Mouse (Mus musculus): ENCODE measurements around the gene Drd5. TPM values are rescaled to one million over a fixed set of nuclear protein-coding genes. Genes with fewer than 3 reads are reported as not detected.

The Drd5 gene
- polyA plus RNA-seq, 1 experiment from 2014 or later = not detected

GRCm38 (mm10) chr5:38364396-38364795 lies 45.2 kb downstream of the Drd5 start:
- no peak for ATAC-seq (ENCODE audit: insufficient read depth, low FRiP score, low read depth)
- H3K9me3 ChIP-seq = no peaks in the 10 kb centered on the region
- no peaks in the 10 kb centered on the region for H3K36me3 ChIP-seq
- WGBS = 79% methylated on average over 5 of the region's 5 CpGs
- H3K4me1 ChIP-seq = 0 out of 2 replicates have a peak, but pooled peaks cover 7% of the 10 kb centered on the region
- H3K9ac ChIP-seq = no peak overlapping the region
- H3K4me2 ChIP-seq = no peak overlapping the region
- H3K27me3 ChIP-seq (replicated peaks) = no peaks in the 10 kb centered on the region
- H3K4me3 ChIP-seq (replicated peaks) = no peak overlapping the region
- no peak overlapping the region for H3K27ac ChIP-seq

DNA sequence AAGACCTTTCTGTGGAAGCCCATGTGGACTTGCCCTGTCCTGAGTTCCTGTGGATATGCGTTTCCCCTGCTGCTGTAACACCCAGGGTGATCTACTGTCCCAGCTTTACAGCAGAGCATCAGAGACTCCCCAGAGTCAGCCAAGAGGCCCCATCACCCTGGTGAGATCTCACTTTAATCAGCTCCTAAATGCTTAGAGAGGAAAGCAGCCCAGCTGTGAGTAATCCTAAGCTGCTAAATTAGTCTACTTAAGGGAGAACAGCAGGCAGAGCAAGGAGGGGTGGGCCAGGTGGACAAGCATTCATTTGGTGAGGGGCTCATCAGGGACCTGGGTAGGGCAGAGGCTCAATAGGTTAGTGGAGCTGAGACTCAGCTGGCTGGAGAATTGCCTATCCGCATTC lies 46.4 kb downstream of the Drd5 start:
- H3K27me3 ChIP-seq (replicated peaks) = no peaks in the 10 kb centered on the region
- no peaks in the 10 kb centered on the region for H3K9me3 ChIP-seq
- no peak for ATAC-seq (ENCODE audit: insufficient read depth, low FRiP score, low read depth)
- H3K4me3 ChIP-seq (replicated peaks) = no peak overlapping the region
- 0 out of 2 replicates have a peak, but pooled peaks cover 7% of the 10 kb centered on the region for H3K4me1 ChIP-seq
- WGBS = 51% methylated on average over 2 of the region's 2 CpGs
- H3K4me2 ChIP-seq = no peak overlapping the region
- no peak overlapping the region for H3K9ac ChIP-seq
- H3K27ac ChIP-seq = no peak overlapping the region
- no peaks in the 10 kb centered on the region for H3K36me3 ChIP-seq

GRCm38 (mm10) chr5:38366650-38367470 lies 47.7 kb downstream of the Drd5 start:
- no peaks in the 10 kb centered on the region for H3K9me3 ChIP-seq
- H3K4me2 ChIP-seq = peak overlapping the region; percentile 48
- no peaks in the 10 kb centered on the region for H3K27me3 ChIP-seq (replicated peaks)
- WGBS = 7% methylated on average over 18 of the region's 18 CpGs
- peak overlapping the region; percentile 29 for H3K4me3 ChIP-seq (replicated peaks)
- no peak overlapping the region for H3K9ac ChIP-seq
- H3K36me3 ChIP-seq = no peaks in the 10 kb centered on the region
- H3K27ac ChIP-seq = no peak overlapping the region
- H3K4me1 ChIP-seq = 0 out of 2 replicates have a peak, but pooled peaks cover 7% of the 10 kb centered on the region
- peak; percentile 50; the same call in 1 of the 2 replicates for ATAC-seq (ENCODE audit: insufficient read depth, low FRiP score, low read depth)

DNA sequence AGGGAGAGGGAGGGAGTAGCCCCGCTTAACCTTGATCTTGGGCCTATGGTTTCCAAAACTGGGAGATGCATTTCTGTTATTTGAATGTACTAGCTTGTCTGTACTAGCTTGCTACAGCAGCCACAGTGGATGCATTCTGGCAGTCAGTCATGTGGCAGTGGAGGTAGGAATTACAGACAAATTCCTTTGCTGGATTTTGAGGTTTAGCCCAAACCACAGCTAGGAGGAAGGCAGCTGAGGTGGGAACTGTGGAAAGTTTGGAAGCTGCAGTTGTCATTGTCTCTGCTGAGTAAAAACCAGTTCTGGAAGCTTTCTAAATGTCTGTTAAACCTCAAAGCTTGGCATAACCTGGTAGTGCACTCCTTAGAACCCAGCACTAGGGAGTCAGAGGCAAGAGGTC lies 52.1 kb downstream of the Drd5 start:
- Histone ChIP-seq H3K4me3 (replicated peaks) (no peak overlapping the region), H3K9me3 (no peaks in the 10 kb centered on the region), H3K27ac (no peak overlapping the region), H3K4me2 (no peak overlapping the region), H3K4me1 (0 out of 2 replicates have a peak, but pooled peaks cover 4% of the 10 kb centered on the region), H3K36me3 (no peaks in the 10 kb centered on the region), H3K9ac (no peak overlapping the region), H3K27me3 (replicated peaks) (no peaks in the 10 kb centered on the region)
- 64% methylated on average over 1 of the region's 1 CpGs for WGBS
- no peak for ATAC-seq (ENCODE audit: insufficient read depth, low FRiP score, low read depth)

Other genes starting within 250 kb of the Drd5 start
- gene Nsg1, start 159.5 kb upstream of the Drd5 start, polyA plus RNA-seq (2015; fragmentation: Nextera tagmentation; extraction: Ambion mirVana) = 55.4 and 65.7 TPM in 2 replicates
- 12.0 and 12.5 TPM in 2 replicates for gene Zbtb49, start 98.9 kb upstream of the Drd5 start, polyA plus RNA-seq (2015; fragmentation: Nextera tagmentation; extraction: Ambion mirVana)
- gene Lyar, start 98.9 kb upstream of the Drd5 start, polyA plus RNA-seq (2015; fragmentation: Nextera tagmentation; extraction: Ambion mirVana) = 96.6 and 106 TPM in 2 replicates
- gene Tmem128, start 59.2 kb upstream of the Drd5 start, polyA plus RNA-seq (2015; fragmentation: Nextera tagmentation; extraction: Ambion mirVana) = 67.1 and 70.1 TPM in 2 replicates
- gene Otop1, start 43.4 kb upstream of the Drd5 start, polyA plus RNA-seq (2015; fragmentation: Nextera tagmentation; extraction: Ambion mirVana) = not detected in 2 replicates
- 0.86 and 1.6 TPM in 2 replicates for gene Slc2a9, start 183.8 kb downstream of the Drd5 start, polyA plus RNA-seq (2015; fragmentation: Nextera tagmentation; extraction: Ambion mirVana)
- 227 TPM in 2 replicates for gene Wdr1, start 243.9 kb downstream of the Drd5 start, polyA plus RNA-seq (2015; fragmentation: Nextera tagmentation; extraction: Ambion mirVana)